Mouse (Mus musculus) C3H10T1/2 (cell line): ENCODE data around the gene Olfr1387. TPM values are rescaled to one million over a fixed set of nuclear protein-coding genes. Genes with fewer than 3 reads are reported as not detected.

ENCODE experiments used
- polyA plus RNA-seq, 2 experiments: library from polyadenylated mRNA; unstranded; fragments of >200 nt; fragmentation: generic; extraction: Trizol; gene quantifications; one replicate each; pipeline ENCODE4 v1.2.1; 2012; ENCODE audit warnings: missing spikeins in 2 of 2

Olfr1387 gene
- polyA plus RNA-seq: not detected

GRCm38 (mm10) chr11:49455043-49455442, at the start of gene Olfr1387:
Olfr1387 (plus strand) TSS chr11:49455343.

GRCm38 (mm10) chr11:49422767-49423166, 32.4 kb upstream of the Olfr1387 start, which contains the start of gene Olfr1389:
Olfr1389 (plus strand) TSS chr11:49423067.

GRCm38 (mm10) chr11:49436411-49436810, 18.7 kb upstream of the Olfr1387 start, which contains the start of gene Olfr1388:
Olfr1388 (plus strand) TSS chr11:49436624.

GRCm38 (mm10) chr11:49464746-49465145, 9.6 kb downstream of the Olfr1387 start, which contains the start of gene Olfr1386:
Olfr1386 (plus strand) TSS chr11:49465046.

GRCm38 (mm10) chr11:49488770-49489169, 33.6 kb downstream of the Olfr1387 start, which contains the start of gene Olfr1385:
Olfr1385 (plus strand) TSS chr11:49489070.

Other genes starting within 250 kb of the Olfr1387 start
- 10 to 100 TPM; 44.6 to 95.3 TPM for gene Mgat1, start 211.2 kb upstream of the Olfr1387 start, polyA plus RNA-seq
- under 1 TPM in 1 of 2 experiments, not detected in 1; 0.04 TPM for gene Olfr1393, start 177.0 kb upstream of the Olfr1387 start, polyA plus RNA-seq
- gene Olfr1392, start 170.1 kb upstream of the Olfr1387 start, polyA plus RNA-seq: under 1 TPM in 1 of 2 experiments, not detected in 1; 0.09 TPM
- gene Olfr10, start 150.6 kb upstream of the Olfr1387 start, polyA plus RNA-seq: not detected
- not detected for gene Olfr1391, start 132.6 kb upstream of the Olfr1387 start, polyA plus RNA-seq
- gene Olfr1390, start 120.2 kb upstream of the Olfr1387 start, polyA plus RNA-seq: not detected
- gene Olfr1389, start 32.3 kb upstream of the Olfr1387 start, polyA plus RNA-seq: not detected
- gene Olfr1388, start 18.7 kb upstream of the Olfr1387 start, polyA plus RNA-seq: under 1 TPM; 0.01 TPM
- gene Olfr1386, start 9.7 kb downstream of the Olfr1387 start, polyA plus RNA-seq: not detected
- under 1 TPM in 1 of 2 experiments, not detected in 1; 0.01 TPM for gene Olfr1385, start 33.7 kb downstream of the Olfr1387 start, polyA plus RNA-seq
- not detected for gene Olfr1384, start 51.4 kb downstream of the Olfr1387 start, polyA plus RNA-seq
- gene Olfr1383, start 64.3 kb downstream of the Olfr1387 start, polyA plus RNA-seq: not detected
- not detected for gene Olfr1382, start 72.9 kb downstream of the Olfr1387 start, polyA plus RNA-seq
- gene Olfr1381, start 88.1 kb downstream of the Olfr1387 start, polyA plus RNA-seq: not detected
- gene Olfr1380, start 101.5 kb downstream of the Olfr1387 start, polyA plus RNA-seq: not detected
- gene Flt4, start 153.9 kb downstream of the Olfr1387 start, polyA plus RNA-seq: not detected
- gene Scgb3a1, start 208.3 kb downstream of the Olfr1387 start, polyA plus RNA-seq: not detected